Mouse (Mus musculus): Measurements from ENCODE around the gene Bdh1.
A peak's percentile ranks its signal among the peaks of the same experiment; 100 is the strongest.

Bdh1 gene

DNA sequence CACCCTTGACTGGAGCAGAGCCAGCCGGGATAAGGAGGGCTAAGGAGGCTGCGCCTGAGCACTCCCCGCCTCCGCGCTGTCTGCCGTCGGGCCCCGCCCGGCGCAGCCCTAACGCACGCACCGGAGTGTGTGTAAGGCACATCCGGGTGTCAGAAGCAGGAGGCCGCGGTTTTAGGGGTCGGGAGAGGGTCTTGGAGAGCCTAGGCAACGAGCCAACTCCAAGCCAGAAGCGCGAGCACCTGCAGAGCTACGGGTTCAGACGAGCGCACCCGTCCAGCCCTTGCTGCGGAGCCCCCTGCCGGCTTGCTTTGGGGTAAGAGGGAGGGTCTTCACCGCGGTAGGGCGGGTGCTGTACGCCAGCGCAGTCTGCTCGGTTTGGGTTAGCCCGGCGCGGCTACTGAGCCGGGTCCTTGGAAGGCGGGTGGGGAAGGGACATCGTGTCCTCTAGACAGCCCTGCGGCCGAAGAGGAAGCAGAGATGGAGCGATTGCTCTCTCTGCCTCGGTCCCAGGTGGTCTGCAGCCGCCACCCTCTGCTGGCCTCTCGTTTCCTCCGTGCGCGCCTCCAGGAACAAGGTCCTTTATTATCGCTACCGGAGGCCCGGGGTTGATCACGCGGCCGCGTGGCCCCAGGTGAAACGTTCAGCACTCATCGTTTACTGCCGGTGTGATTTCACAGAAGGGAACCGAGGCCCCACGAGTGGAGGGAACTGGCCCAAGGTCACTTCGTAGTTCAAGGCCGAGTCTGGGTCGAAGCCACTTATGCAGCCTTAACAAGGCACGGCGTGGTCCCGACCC, 6.8 kb downstream of the Bdh1 start:
- peak; percentile 70 to 77 for DNase-seq

DNA sequence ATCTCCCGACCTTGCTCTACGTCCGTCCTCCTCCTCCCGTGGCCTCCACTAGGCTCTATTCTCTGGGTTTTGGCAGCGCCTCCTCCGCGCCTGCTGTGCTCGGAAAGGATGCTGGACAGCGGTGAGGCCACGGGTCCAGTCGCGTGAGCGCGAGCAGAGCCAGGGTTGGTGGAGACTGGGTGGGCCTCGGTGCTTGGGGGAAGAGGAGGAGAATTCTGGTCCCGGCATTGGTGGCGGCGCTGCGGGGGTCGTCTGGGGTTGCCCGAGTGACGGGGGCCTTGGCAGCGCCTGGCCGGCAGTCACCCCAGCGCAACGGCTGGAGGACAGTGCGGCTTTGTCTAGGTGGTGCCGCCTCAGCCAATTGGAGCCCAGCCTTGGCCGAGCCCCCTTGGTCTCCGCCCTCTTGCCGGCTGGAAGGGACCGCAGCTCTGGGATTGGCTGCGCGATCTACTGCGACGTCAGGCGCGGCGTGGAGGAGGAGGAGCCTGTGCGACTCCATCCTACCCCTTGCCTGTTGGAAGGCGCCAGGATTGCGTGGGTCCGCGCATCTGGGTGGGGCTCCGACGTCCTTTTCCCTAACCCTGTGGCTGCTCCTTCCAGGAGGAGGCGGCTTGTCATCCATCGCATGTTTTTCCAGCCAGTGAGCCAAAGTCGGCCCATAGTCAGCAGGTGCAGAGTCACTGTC, 7.5 kb downstream of the Bdh1 start:
- DNase-seq: peak; percentile 82 to 85

DNA sequence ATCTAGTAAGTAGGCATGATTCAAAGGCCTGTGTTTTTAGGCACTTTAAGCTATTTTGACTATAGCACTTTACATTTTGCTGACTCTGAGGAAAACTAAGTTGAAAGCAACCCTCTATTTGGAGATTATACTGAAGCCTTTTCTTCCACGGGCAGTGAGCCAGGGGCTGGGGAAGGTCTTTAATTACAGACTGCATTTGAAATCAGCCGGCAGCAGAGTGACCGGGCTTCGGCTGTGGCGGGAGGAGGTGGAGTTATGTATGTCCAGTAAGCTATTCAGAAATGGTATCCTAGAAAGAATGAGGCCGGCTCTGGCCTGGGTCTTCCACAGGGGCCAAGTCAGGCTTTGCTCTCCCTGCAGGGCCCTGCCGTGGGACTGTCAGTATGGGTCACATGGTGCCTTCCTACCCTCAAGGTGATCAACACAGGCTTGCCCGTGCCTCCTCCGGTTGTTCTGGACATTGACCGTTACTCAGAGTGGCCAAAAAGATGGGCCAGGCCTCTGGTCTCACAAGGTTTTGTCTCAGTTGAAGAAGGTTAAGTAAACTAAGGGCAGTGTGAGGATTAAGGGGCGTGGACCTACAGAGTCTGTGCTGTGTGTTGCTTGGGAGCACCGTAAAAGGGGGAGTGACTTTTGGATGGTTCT, 11.5 kb downstream of the Bdh1 start:
- DNase-seq: no peak

DNA sequence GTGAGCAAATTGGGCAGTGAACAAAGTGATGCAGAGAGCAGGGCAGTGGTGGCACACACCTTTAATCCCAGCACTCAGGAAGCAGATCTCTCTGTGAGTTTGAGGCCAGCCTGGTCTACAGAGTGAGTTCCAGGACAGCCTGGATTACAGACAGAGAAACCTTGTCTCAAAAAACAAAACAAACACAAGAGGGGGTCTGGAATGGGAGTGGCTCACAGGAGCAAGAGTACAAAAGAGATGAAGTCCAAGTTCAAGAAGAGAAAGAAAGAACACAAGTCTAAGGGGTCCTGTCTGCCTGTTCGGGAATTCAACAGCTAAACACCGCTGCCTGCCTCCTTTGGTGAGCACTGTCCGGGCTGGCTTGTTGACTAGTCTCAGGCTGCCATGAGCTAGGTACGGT, 13.1 kb downstream of the Bdh1 start:
- DNase-seq: no peak

DNA sequence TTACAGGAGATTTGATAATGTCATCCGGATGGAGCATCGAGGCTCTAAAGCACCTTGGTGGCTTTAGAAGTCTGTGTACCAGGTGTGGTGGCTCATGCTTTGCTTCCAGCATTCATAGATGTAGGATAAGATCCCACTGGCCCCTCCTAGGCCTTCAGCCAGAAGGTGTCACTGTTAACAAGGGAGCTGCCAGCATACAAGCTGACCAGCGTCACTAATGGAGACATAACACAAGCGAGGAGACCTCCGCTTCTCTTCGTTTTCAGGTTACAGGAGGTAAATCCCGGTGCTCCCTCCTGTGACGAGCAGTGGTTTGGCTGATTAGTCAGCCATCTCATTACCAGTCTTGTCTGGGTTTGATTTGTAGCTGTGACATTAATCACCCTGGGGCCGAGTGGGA, 14.0 kb downstream of the Bdh1 start:
- no peak for DNase-seq

DNA sequence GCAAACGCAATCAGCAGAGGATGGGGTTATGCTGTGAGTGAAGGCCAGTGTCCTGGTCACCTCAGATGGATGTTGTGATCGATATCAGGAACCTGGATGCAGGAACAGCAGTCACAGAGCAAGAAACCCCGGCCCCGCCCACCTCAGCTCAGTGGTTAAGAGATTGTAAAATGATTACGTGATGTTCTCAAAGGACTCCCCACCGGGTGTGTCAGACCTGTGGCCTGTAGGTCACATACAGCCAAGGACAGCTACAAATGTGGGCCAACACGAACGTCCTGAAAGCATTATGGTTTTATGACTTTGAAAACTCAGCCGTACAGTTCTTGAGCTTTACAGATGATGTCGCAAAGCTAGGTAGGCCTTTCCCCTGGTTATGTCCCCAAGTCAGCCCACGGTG, 15.3 kb downstream of the Bdh1 start:
- no peak for DNase-seq

DNA sequence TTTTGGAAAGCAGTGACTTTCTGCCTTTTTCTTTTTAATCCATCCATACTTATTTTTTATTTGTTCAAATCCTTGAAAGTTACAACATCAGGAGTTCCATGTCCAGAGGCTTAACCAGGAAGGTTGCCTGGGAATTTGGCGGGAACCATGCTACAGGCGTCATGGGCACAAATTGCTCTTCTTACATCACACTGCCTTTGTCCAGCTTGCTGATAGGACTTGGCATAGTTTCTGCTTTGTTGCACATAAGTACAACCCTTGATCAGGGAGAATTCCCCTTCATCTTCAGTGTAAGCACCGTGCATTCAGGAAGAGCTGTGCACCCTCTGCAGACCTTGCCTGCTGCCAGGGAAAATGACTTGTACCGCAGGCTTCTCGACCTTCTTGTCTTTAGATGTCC, 17.4 kb downstream of the Bdh1 start:
- DNase-seq: no peak

DNA sequence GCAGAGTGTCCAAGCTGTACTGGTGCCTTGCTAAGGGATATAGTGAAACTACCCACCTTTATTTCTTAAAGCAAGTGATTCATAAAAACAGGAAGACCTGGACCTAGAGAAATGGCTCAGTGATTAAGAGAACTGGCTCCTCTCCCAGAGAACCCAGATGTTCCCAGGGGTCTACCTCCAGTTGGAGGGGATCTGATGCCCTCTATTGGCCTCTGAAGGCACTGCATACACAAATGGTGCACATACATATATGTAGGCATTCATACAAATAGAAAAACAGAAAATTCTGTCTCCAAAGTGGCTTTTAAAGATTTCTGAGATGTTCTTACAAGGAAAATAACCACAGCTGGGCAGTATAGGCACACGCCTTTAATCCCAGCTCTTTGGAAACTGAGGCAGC, 18.0 kb downstream of the Bdh1 start:
- no peak for DNase-seq

DNA sequence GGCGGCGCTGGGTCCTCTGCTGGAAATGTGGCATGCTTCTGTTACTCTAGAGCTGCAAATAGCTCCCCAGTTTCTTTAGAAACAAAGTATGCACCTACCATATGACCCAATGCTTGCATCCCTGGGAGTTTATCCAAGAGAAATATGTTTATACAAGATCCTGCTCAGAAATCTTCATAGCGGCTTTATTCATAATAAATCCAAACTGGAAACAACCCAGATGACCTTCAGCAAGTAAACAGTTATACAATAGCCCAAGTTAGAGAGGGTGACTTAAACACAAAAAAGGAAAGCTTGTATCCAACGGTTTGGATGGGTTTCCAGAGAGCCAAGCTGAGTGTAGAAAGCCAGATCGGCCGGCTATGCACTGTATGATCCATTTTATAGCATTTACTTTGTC, 22.4 kb downstream of the Bdh1 start:
- no peak for DNase-seq

DNA sequence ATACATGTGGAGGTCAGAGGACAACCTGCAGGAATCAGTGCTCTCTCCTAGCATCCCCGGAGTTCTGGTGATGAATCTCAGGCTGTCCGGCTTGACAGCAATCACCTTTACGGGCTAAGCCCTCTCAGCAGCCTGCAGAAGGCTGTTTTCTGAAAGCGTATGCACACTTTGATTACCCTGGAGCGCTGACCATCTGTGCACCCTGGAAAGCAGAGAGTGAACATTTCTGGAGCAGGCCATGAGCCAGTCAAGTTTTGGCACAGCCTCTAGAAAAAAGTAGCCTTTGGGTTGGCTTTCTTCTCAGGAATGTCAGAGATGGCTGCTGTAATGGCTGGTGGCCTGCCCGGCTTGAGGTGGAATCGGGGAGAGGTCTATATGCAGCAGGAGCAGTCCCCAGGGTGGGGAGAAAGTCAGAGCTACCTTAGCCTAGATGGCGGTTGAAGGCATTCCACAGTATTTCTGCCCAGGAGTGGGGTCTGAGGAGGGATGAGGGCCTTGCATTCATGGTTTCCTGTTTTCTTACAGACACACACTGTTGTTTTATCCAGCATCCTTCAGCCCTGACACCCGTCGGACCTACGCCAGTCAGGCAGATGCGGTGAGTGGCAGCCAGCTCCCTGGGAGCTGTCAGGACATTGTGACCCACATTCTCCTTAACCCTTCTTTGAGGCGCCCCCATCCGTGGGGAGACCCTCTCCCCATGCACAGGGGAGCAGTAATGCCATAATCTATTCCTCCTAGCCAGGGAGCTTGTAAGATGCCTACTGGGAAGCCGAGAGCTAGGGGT, 24.2 kb downstream of the Bdh1 start:
- no peak for DNase-seq

DNA sequence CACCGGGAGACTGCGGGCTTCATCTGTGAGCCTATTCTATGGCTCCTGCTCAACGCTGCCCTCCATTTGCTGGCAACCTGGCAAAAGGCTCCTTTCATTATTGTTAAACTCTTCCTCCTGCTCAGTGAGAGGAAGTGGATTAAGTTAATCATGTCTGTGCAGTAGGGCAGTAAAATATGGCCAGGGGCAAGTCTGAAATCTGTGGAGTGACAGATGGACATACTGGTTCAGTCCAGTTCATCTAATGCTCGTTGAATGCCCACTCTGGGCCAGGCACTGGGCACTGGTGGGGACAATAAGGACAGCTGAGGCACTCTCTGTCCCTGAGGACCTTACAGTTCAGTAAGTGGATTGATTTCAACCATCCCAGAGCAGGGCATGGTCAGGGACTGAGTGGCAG, 27.9 kb downstream of the Bdh1 start:
- DNase-seq: no peak

DNA sequence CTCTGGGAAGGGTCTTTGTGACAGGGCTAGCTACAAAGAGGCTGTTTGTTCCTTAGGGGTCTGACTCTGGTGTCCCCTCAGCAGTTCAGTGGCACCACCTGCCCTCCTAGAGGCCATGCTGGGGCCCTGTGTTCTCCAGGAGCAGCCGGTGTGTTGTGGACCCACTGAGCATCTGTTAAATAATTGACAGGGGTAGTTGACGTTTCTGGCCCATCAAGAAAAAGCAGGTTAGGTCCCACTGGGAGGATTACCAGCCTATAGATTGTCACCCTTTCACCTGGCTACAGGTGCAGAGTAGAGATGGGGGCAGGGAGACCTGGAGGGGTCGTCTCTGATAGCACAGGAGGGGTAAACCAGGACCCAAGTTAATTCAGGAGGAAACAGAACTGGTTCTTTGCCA, 29.2 kb downstream of the Bdh1 start:
- no peak for DNase-seq

DNA sequence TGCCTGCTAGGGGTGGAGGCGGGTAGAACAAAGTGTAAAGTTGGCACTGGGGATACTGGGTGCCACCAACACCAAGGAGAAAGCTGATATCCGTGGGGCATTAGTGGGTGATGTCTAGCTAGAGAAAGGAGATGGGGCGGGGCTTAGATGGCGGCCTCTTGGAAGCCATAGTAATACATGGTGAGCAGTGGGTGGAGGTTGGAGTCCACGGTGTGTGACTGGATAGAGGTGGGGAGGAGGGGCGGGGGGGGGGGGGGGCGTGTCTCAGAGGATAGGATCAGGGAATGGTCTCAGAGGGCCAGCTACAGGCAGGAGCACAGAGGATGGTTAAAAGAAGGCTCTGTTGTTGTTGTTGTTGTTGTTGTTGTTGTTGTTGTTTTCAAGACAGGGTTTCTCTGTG, 30.4 kb downstream of the Bdh1 start:
- DNase-seq: no peak

DNA sequence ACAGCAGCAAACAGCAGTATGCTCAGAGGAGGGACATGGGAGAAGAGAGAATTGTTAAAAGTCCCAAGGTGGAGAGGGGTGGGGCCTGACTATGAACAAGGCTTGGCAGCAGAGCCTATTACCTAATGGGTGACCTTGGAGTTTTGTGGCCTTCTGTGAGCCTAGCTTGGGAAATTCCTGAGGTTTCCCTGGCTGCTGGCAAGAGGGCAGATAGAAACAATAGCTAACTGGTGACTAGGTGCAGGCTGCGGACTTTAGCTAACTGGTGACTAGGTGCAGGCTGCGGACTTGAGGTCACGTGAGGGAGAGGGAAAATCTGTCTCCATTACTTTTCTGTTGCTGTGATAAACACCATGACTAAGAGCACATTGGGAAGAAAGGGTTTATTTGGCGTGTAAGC, 31.9 kb downstream of the Bdh1 start:
- no peak for DNase-seq

DNA sequence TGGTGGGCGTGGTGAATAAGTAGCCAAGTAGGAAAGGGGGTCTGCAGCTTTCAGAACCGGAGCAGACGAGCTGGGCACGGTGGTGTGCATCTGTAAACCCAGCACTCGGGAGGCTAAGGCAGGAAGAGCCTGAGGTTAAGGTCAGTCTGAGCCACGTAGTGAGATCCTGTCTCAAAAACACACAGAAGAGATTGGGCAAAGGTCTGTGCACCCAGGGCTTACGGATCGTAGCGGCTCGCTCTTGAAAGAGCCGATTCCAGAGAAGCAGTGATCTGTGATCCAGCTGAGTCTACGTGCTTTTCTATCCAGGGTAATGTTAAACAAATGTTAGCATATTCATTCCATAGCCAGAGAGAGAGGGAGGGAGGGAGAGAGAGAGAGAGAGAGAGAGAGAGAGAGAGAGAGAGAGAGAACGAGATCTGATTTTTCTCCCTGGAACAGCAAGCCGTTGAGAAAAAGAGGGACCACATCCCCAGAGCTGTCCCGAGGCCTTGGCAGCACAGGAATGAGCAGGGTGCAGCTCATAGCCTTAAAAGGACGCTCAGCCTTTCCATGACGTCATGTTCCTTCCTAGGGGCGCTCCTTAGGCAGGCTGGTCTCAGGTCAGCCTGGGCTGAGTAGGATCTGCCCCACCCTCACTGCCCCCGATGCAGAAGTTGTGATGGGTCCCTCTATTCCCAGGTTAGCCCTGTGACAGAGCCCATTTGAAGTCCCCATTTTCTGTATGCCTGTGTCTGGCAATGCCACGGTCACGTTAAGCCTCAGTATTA, 33.4 kb downstream of the Bdh1 start:
- DNase-seq: no peak

DNA sequence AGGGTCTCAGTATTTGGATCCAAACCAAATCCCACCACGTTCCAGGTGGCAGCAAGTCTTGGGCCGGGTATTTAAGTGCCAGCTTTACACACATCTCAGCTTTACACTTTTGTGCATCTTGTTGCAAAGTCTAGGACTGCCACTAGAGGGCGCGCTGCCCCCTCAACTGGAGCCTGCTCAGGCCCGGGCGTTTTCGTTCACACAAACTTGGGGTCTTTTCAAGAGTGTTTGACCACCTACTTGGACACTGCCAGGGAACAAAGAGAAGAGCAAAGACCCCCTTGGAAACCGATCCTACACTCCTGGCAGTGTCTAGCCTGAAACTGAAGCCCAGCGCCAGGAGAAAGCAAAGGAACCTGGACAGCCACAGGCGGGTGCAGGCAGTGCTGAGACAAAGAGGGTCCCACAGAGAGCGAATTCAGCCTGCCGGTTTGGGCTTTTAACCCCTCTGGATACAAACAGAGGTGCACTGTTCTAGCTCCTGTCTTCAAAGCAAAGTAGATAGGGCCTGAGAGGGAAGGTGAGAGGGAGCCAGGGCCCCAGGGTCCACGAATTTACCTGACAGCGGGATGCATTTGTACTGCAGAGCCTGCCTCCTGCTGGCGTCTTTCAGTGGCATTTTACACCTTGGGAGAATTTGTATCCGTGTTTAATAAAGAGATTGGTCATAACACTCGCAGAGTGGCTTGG, 36.3 kb downstream of the Bdh1 start:
- peak; percentile 20 to 31 for DNase-seq

DNA sequence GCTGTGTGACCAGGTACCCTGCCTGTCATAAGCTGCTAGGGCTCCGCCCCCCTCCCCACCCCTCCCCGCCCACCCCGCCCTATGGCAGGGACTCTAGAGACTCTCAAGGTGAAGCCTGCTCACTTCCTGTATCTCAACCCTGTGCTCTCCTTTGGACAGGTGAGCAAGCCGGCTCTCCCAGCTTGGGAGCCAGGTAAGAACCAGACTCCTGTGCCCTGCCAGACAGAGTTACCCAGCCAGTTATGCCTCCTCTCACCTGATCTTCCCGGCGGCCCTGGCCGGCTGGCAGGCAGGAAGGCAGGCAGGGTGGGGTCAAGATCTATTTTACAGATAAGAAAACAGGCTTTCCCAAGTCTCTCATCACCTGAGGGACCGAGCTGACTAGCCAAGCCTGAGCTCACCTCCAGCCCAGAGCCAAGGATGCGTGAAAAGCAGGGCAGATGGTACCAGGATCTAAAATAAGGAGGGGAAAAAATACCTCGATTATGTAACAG, 37.9 kb downstream of the Bdh1 start:
- DNase-seq: no peak

DNA sequence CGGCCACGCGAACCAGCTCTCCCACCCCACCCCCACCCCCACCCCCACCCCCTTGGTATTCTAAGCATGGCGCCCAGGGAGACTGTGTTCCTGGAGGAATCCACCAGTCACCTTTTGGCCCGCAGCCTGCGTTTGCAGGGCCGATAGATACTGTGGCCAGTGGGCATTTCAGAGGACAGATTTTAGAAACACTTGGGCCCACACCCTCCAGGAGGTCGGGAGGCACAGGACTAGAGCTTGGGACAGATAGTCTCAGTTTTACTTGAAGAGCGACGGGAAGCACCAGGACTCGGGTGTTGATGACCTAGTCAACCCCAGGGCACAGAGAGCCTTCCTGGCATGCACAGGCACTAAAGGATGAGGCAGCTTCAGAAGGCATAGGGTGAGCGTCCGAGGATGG, 38.4 kb downstream of the Bdh1 start:
- no peak for DNase-seq

DNA sequence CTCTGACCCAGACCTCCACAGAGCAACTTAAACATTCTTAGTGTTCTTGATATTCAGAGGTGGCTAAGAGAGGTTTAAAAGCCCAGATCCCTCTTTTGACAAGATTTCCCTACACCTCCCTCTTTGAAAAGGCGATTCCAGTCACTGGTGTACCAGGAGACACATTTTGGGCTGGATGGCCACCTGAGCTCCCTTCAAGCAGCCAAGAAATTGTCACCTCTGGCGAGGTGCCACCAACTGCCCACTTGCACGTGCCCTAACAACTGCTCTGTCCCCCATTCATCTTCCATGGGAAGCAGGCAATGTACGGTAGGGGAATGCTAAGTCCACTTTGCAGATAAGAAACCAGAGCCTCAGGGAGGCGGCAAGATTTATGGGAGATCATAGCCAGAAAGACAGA, 39.0 kb downstream of the Bdh1 start:
- no peak for DNase-seq

DNA sequence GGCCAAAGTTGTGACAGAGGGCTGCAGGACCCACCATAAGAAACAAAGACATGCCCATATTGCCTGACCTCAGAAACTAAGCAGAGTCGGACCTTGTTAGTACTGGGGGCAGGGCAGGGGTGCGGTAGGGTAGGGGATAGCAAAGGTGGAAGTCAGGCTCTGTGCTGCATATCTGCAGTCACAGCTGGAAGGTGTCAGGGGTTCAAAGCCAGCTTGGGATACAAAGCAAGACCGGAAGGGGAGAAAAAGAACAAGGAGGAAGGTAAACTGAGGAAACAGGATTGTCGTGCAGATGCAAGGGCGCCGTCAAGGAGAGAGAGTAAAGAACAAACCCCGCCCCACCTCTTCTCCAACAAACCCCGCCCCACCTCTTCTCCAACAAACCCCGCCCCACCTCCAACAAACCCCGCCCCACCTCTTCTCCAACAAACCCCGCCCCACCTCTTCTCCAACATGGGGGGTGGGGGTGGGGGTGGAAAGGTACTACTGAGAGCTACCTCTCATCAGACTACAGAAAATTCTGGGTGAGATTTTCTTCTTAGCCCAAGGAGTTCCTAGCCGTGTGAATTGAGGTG, 40.1 kb downstream of the Bdh1 start:
- no peak for DNase-seq

DNA sequence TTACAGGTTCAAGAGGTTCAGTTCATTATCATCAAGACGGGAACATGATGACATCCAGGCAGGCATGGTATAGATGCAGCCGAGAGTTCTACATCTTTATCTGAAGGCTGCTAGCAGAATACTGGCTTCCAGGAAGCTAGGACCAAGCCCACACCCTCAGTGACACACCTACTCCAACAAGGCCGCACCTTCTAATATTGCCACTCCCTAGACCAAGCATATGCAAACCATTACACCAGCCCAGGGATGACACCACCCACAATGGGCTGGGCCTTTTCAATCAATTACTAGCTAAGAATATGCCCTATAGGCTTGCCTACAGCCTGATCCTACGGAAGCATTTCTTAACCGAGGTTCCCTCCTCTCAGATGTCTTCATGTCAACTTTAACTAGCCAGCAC, 42.9 kb downstream of the Bdh1 start:
- no peak for DNase-seq
